Mouse (Mus musculus): ENCODE results near the gene Spdef.

Gene Spdef

GRCm38 (mm10) chr17:27728770-27729169, at the start of gene Spdef:
Spdef (minus strand) TSS chr17:27728955.
- in situ Hi-C loops (cut with MboI, MseI), result no loop called here

GRCm38 (mm10) chr17:27777823-27778222, 49.1 kb upstream of the Spdef start:
- in situ Hi-C loops (cut with MboI, MseI), result no loop called here

GRCm38 (mm10) chr17:27774198-27774597, 45.4 kb upstream of the Spdef start:
- in situ Hi-C loops (cut with MboI, MseI), result no loop called here

GRCm38 (mm10) chr17:27771616-27772015, 42.9 kb upstream of the Spdef start:
- in situ Hi-C loops (cut with MboI, MseI), result no loop called here

GRCm38 (mm10) chr17:27768817-27769542, 40.2 kb upstream of the Spdef start:
- in situ Hi-C loops (cut with MboI, MseI), result no loop called here

GRCm38 (mm10) chr17:27767543-27767942, 38.8 kb upstream of the Spdef start:
- in situ Hi-C loops (cut with MboI, MseI), result no loop called here

- in situ Hi-C loops (cut with MboI, MseI), result no loop called here
Measured at GRCm38 (mm10) chr17:27767120-27767519, 38.4 kb upstream of the Spdef start.

GRCm38 (mm10) chr17:27765066-27765465, 36.3 kb upstream of the Spdef start:
- in situ Hi-C loops (cut with MboI, MseI), result no loop called here

GRCm38 (mm10) chr17:27764453-27764852, 35.7 kb upstream of the Spdef start:
- in situ Hi-C loops (cut with MboI, MseI), result no loop called here

- in situ Hi-C loops (cut with MboI, MseI), result no loop called here
Measured at GRCm38 (mm10) chr17:27762884-27763283, 34.1 kb upstream of the Spdef start.

GRCm38 (mm10) chr17:27761639-27762336, 33.0 kb upstream of the Spdef start:
- in situ Hi-C loops (cut with MboI, MseI), result no loop called here

GRCm38 (mm10) chr17:27760169-27760568, 31.4 kb upstream of the Spdef start:
- in situ Hi-C loops (cut with MboI, MseI), result no loop called here

GRCm38 (mm10) chr17:27751314-27752202, 22.8 kb upstream of the Spdef start:
- in situ Hi-C loops (cut with MboI, MseI), result no loop called here

GRCm38 (mm10) chr17:27750451-27750942, 21.7 kb upstream of the Spdef start:
- in situ Hi-C loops (cut with MboI, MseI), result no loop called here

GRCm38 (mm10) chr17:27748123-27748522, 19.4 kb upstream of the Spdef start:
- in situ Hi-C loops (cut with MboI, MseI), result no loop called here

- in situ Hi-C loops (cut with MboI, MseI), result no loop called here
Measured at GRCm38 (mm10) chr17:27746446-27746845, 17.7 kb upstream of the Spdef start.

- in situ Hi-C loops (cut with MboI, MseI), result no loop called here
Measured at GRCm38 (mm10) chr17:27740961-27741360, 12.2 kb upstream of the Spdef start.

- in situ Hi-C loops (cut with MboI, MseI), result no loop called here
Measured at GRCm38 (mm10) chr17:27734344-27735073, 5.8 kb upstream of the Spdef start.

GRCm38 (mm10) chr17:27732694-27733093, 3.9 kb upstream of the Spdef start:
- in situ Hi-C loops (cut with MboI, MseI), result no loop called here

- in situ Hi-C loops (cut with MboI, MseI), result no loop called here
Measured at GRCm38 (mm10) chr17:27732152-27732551, 3.4 kb upstream of the Spdef start.

GRCm38 (mm10) chr17:27726527-27726926, 2.2 kb downstream of the Spdef start:
- in situ Hi-C loops (cut with MboI, MseI), result no loop called here

Measured in regulatory T cell (primary cell).